Mouse (Mus musculus) embryonic facial prominence, embryonic 14.5 days (tissue): Measurements from ENCODE around the gene Nacc1. TPM values are rescaled to one million over a fixed set of nuclear protein-coding genes. Genes with fewer than 3 reads are reported as not detected.

Source experiments
- ATAC-seq: fragments of 200-750 bp; cut with Nextera tagmentation; 2 replicates; pipeline ENCODE4 v1.8.0; 2017; ENCODE audit warnings: low read depth, moderate number of reproducible peaks, moderate TSS enrichment
- DNase-seq: peaks from one replicate; pipeline ENCODE4 v3.0.0-alpha.2; 2015; ENCODE audit warnings: low spot score
- H3K27ac ChIP-seq: fragments of 300-500 bp; sonication (generic); replicated peaks from 2 replicates; pipeline ENCODE4 v1.5.1; 2014; ENCODE audit warnings: low read depth, mild to moderate bottlenecking, low read length, moderate library complexity
- H3K27me3 ChIP-seq: fragments of 300-500 bp; sonication (generic); replicated peaks from 2 replicates; pipeline ENCODE4 v1.6.1; 2014; ENCODE audit warnings: low read length; ENCODE audit not compliant: control insufficient read depth, insufficient read depth
- H3K36me3 ChIP-seq: fragments of 300-500 bp; sonication (generic); 2 replicates; pipeline ENCODE4 v1.6.1; 2014; ENCODE audit warnings: low read length, mixed read lengths; ENCODE audit not compliant: control insufficient read depth, insufficient read depth
- H3K4me1 ChIP-seq: fragments of 300-500 bp; sonication (generic); 2 replicates; pipeline ENCODE4 v1.6.1; 2014; ENCODE audit warnings: antibody characterized with exemption, low read length; ENCODE audit not compliant: control insufficient read depth, insufficient read depth
- H3K4me2 ChIP-seq: fragments of 300-500 bp; sonication (generic); 2 replicates; pipeline ENCODE4 v1.6.1; 2014; ENCODE audit warnings: low read depth, mild to moderate bottlenecking, low read length, moderate library complexity, mixed read lengths
- H3K4me3 ChIP-seq: fragments of 300-500 bp; sonication (generic); 2 replicates; pipeline ENCODE4 v1.5.1; 2014; ENCODE audit warnings: low read depth, mild to moderate bottlenecking, low read length
- H3K9ac ChIP-seq: fragments of 300-500 bp; sonication (generic); 2 replicates; pipeline ENCODE4 v1.6.1; 2014; ENCODE audit warnings: low read depth, mild to moderate bottlenecking, low read length, moderate library complexity, mixed read lengths
- H3K9me3 ChIP-seq: fragments of 300-500 bp; sonication (generic); 2 replicates; pipeline ENCODE4 v1.6.1; 2016; ENCODE audit warnings: low read length; ENCODE audit not compliant: control insufficient read depth
- WGBS: fragments of 180-500 bp; shearing (Covaris S2); extraction: QIAGEN DNeasy Blood & Tissue Kit; methylation state at CpG from one replicate; pipeline ENCODE4 v1.1.7; 2014; 5-methylcytosine and 5-hydroxymethylcytosine counted together
- polyA plus RNA-seq: library from polyadenylated mRNA; unstranded; fragments of >200 nt; fragmentation: Nextera tagmentation; extraction: Ambion mirVana; gene quantifications from 2 replicates; pipeline ENCODE4 v1.2.1, GENCODE M21; 2014

Gene Nacc1
- polyA plus RNA-seq, 1 experiment from 2014 or later = 19.7 TPM

DNA sequence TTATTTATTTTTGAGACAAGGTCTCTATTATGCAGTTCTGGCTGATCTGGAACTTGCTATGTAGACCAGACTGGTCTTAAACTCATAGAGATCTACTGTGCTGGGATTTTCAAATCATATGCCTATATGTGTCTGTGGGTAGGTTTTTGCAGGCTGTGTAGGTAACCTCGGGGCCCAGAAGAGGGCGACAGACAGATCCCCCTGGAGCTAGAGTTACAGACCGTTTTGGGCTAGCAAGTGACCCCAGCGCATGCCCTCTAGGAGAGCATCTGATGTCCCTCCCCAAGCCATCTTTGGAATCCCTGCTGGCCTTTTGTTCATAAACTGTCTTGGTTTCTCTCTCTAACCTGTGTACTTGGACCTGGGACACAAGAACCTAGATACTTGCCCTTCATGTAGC lies 33.1 kb downstream of the Nacc1 start:
- Histone ChIP-seq H3K9ac (no peak overlapping the region), H3K4me3 (no peak overlapping the region), H3K4me1 (peaks cover 35% of the 10 kb centered on the region), H3K4me2 (peak overlapping the region; percentile 77; the same call in 1 of the 2 replicates), H3K9me3 (no peaks in the 10 kb centered on the region), H3K36me3 (no peaks in the 10 kb centered on the region), H3K27me3 (no peaks in the 10 kb centered on the region), H3K27ac (peak overlapping the region; percentile 97)
- no peak for ATAC-seq
- DNase-seq = no peak
- WGBS = 25% methylated on average over 4 of the region's 4 CpGs

DNA sequence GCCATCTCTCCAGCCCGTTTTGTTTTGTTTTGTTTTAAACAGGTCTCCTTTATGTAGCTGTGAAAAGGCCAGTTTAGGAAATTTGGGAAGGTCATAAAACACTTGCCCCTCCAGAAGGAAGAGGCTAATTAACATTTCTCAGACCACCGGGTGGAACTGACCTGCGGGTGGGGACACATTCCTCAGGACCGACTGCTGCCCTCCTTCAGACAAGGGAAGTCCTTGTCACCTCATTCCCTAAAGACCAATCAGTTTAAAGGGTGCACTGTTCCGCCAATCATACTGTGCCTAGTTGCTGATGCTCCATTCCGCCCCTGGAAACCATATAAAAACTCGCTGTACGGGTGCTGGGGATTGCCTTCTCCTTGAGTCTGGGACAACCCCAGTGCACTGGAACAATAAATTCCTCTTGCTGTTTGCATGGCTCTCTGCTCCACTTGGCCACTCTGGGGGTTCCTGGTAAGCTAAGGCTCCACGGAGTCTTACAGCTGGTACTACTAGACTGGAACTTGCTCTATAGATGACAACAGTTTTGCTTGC lies 34.5 kb downstream of the Nacc1 start:
- peaks cover 34% of the 10 kb centered on the region for H3K4me1 ChIP-seq
- H3K9me3 ChIP-seq = no peaks in the 10 kb centered on the region
- ATAC-seq (no peak), DNase-seq (no peak)
- no peaks in the 10 kb centered on the region for H3K36me3 ChIP-seq
- H3K4me3 ChIP-seq = no peak overlapping the region
- H3K27ac ChIP-seq = no peak overlapping the region
- H3K4me2 ChIP-seq = no peak overlapping the region
- no peaks in the 10 kb centered on the region for H3K27me3 ChIP-seq
- WGBS = 49% methylated on average over 9 of the region's 9 CpGs
- H3K9ac ChIP-seq = no peak overlapping the region

- WGBS = 44% methylated on average over 3 of the region's 3 CpGs
- Histone ChIP-seq H3K4me3 (no peak overlapping the region), H3K4me1 (peaks cover 14% of the 10 kb centered on the region), H3K27ac (no peak overlapping the region; the same call in 1 of the 2 replicates), H3K9me3 (no peaks in the 10 kb centered on the region), H3K4me2 (no peak overlapping the region), H3K36me3 (no peaks in the 10 kb centered on the region), H3K9ac (no peak overlapping the region), H3K27me3 (no peaks in the 10 kb centered on the region)
- DNase-seq = no peak
- ATAC-seq = no peak
Observed at GRCm38 (mm10) chr8:84650213-84650612, 37.4 kb downstream of the Nacc1 start.

DNA sequence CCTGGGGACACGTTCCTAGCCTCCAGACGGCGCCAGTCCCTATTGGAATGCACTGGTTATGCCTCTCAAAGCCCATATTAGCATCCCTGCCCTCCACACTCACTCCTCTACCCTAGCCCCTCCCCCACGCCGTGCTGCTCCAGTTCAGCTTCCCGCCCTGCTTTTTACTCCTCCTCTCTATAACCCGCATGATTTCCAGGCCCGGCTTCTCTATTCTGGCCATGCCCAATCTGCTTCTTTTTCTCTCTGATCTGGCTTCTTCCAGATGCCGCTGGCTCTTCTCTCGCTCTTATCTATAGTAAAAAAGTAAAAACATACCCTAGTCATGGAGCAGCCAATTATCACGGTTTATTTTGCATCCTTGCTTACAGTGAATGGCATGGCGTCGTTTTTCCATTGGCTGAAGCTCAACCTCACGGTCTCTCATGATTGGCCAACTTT lies 40.2 kb downstream of the Nacc1 start:
- 4% methylated on average over 14 of the region's 14 CpGs for WGBS
- H3K9me3 ChIP-seq = no peaks in the 10 kb centered on the region
- DNase-seq (peak; percentile 58), ATAC-seq (peak; percentile 41)
- H3K4me1 ChIP-seq = peaks cover 7% of the 10 kb centered on the region
- H3K27me3 ChIP-seq = no peaks in the 10 kb centered on the region
- no peak overlapping the region for H3K27ac ChIP-seq
- no peak overlapping the region for H3K9ac ChIP-seq
- H3K36me3 ChIP-seq = no peaks in the 10 kb centered on the region
- 0 out of 2 replicates have a peak overlapping the region, but pooled peaks have one; percentile 1 for H3K4me3 ChIP-seq
- peak overlapping the region; percentile 35 for H3K4me2 ChIP-seq

- peak overlapping the region; percentile 35; the same call in 1 of the 2 replicates for H3K4me2 ChIP-seq
- no peak overlapping the region for H3K27ac ChIP-seq
- 45% methylated on average over 6 of the region's 6 CpGs for WGBS
- H3K27me3 ChIP-seq = no peaks in the 10 kb centered on the region
- no peaks in the 10 kb centered on the region for H3K9me3 ChIP-seq
- ATAC-seq = no peak
- no peaks in the 10 kb centered on the region for H3K36me3 ChIP-seq
- no peak overlapping the region for H3K4me3 ChIP-seq
- peaks cover 7% of the 10 kb centered on the region for H3K4me1 ChIP-seq
- DNase-seq = no peak
- no peak overlapping the region for H3K9ac ChIP-seq
Observed at GRCm38 (mm10) chr8:84646800-84647199, 40.9 kb downstream of the Nacc1 start.

- peaks cover 11% of the 10 kb centered on the region for H3K4me1 ChIP-seq
Observed at GRCm38 (mm10) chr8:84643019-84643418, 44.6 kb downstream of the Nacc1 start.

GRCm38 (mm10) chr8:84641578-84642361 lies 45.9 kb downstream of the Nacc1 start:
- 91% methylated on average over 1 of the region's 1 CpGs for WGBS
- no peaks in the 10 kb centered on the region for H3K36me3 ChIP-seq
- H3K4me2 ChIP-seq = no peak overlapping the region
- no peaks in the 10 kb centered on the region for H3K9me3 ChIP-seq
- H3K4me1 ChIP-seq = 0 out of 2 replicates have a peak, but pooled peaks cover 5% of the 10 kb centered on the region
- H3K9ac ChIP-seq = no peak overlapping the region
- ATAC-seq (no peak), DNase-seq (no peak)
- no peak overlapping the region for H3K27ac ChIP-seq
- no peaks in the 10 kb centered on the region for H3K27me3 ChIP-seq
- no peak overlapping the region for H3K4me3 ChIP-seq

More at GRCm38 (mm10) chr8:84643019-84643418, 44.6 kb downstream of the Nacc1 start:
- 58% methylated on average over 5 of the region's 5 CpGs for WGBS
- DNase-seq (no peak), ATAC-seq (no peak)
- Histone ChIP-seq H3K36me3 (no peaks in the 10 kb centered on the region), H3K4me3 (no peak overlapping the region), H3K27me3 (no peaks in the 10 kb centered on the region), H3K4me2 (no peak overlapping the region), H3K27ac (no peak overlapping the region), H3K9ac (no peak overlapping the region), H3K9me3 (no peaks in the 10 kb centered on the region)

DNA sequence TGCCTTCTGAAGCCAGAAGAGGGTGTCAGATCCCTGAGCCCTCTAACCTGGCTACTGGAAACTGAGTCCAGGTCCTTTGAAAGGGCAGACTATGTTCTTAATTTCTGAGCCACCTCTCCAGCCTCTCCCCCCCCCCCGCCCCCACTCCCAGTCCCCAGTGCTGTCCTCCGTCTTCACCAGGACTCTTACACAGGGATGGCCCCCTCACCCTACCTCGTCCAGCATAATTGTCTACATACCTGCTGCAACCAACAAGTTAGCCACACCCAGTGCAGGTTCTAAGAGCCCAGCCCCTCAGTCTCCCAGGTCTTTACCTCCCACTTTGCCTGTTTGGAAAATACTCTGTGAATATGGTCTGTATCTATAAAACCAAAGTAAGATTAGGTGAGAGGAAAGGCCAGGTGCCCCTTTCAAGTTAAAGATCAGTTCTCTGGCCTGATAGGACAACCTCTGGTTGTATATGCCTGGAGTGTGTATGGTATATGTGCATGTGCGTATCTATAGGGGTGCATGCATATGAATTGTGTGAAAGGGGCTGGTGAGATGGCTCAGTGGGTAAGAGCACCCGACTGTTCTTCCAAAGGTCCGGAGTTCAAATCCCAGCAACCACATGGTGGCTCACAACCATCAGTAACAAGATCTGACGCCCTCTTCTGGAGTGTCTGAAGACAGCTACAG lies 46.9 kb downstream of the Nacc1 start:
- Histone ChIP-seq H3K4me2 (no peak overlapping the region), H3K27me3 (no peaks in the 10 kb centered on the region), H3K4me1 (peaks cover 9% of the 10 kb centered on the region; the same call in 1 of the 2 replicates), H3K9me3 (no peaks in the 10 kb centered on the region), H3K9ac (no peak overlapping the region), H3K4me3 (no peak overlapping the region), H3K36me3 (no peaks in the 10 kb centered on the region), H3K27ac (no peak overlapping the region)
- ATAC-seq = no peak
- no peak for DNase-seq
- WGBS = 72% methylated on average over 7 of the region's 7 CpGs
